Mouse (Mus musculus): ENCODE measurements around the gene Cfap206. TPM values are rescaled to one million over a fixed set of nuclear protein-coding genes. Genes with fewer than 3 reads are reported as not detected.

Cfap206 gene
- polyA plus RNA-seq, 1 experiment from 2014 or later: 3.9 TPM

DNA sequence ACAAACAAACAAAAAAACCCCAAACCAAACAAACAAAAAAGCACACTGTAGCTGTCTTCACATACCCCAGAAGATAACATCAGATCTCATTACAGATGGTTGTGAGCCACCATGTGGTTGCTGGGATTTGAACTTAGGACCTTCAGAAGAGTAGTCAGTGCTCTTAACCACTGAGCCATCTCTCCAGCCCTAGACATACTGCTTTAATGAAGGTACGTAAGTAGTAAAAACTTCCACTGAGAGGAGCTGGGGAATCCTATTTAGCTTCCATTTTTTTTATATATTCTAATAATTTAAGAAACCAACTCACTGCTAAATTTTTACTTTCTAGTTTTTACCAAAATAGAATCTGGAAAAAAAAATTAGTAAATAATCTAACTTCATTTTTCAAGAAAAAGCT lies 14.9 kb downstream of the Cfap206 start:
- H3K27me3 ChIP-seq (ENCODE audit: insufficient read depth, poor library complexity, severe bottlenecking): no peaks in the 10 kb centered on the region
- no peak overlapping the region for H3K27ac ChIP-seq
- H3K4me3 ChIP-seq: no peak overlapping the region
- H3K4me1 ChIP-seq (replicated peaks): no peaks in the 10 kb centered on the region
- peaks cover 14% of the 10 kb centered on the region for H3K9me3 ChIP-seq
- no peak for DNase-seq (ENCODE audit: low spot score)
- H3K36me3 ChIP-seq: no peaks in the 10 kb centered on the region
- WGBS: 91% methylated on average over 1 of the region's 1 CpGs

DNA sequence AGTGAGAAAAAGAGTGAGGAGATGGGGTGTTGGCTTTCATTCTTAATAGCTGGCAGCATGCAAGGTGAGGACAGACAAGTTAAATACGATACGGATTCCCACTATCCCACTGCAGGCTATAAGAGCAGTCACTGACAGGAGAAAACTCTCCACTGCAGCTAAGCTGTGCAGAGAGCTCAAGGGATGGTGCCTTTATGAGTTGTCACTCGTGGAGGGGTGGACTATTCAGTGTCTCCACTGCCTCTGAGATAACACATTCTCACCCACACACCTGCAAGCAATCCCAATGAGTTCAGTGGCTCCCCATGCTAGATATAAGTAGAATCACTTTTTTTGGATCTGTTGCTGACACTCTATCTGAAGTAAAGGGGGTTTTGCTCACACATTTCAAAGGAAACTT lies 21.9 kb downstream of the Cfap206 start:
- no peak overlapping the region for H3K27ac ChIP-seq
- H3K4me1 ChIP-seq (replicated peaks): no peaks in the 10 kb centered on the region
- WGBS: 79% methylated on average over 3 of the region's 3 CpGs
- H3K27me3 ChIP-seq (ENCODE audit: insufficient read depth, poor library complexity, severe bottlenecking): no peaks in the 10 kb centered on the region
- no peaks in the 10 kb centered on the region for H3K36me3 ChIP-seq
- 0 out of 2 replicates have a peak, but pooled peaks cover 5% of the 10 kb centered on the region for H3K9me3 ChIP-seq
- no peak overlapping the region for H3K4me3 ChIP-seq
- DNase-seq (ENCODE audit: low spot score): no peak

DNA sequence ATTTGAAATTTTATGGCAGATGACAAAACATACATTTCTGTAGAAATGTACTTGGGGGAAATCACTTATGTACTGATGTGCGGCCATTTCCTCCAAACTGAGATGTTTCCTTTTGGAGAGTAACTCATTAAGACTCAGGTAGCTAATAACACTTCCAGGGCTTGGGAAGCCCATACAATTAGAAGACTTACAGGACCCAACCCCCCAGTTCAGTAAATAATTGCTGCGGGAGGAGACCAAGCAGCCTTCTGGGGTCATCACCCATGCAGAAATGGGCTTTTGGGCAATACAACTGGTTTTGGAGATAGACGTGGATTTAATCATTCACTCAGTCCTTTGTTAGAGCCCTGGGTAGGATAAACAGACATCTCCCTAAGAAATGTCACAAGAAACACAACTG lies 22.8 kb downstream of the Cfap206 start:
- Histone ChIP-seq H3K27me3 (ENCODE audit: insufficient read depth, poor library complexity, severe bottlenecking) (no peaks in the 10 kb centered on the region), H3K4me1 (replicated peaks) (no peaks in the 10 kb centered on the region), H3K36me3 (no peaks in the 10 kb centered on the region), H3K4me3 (no peak overlapping the region), H3K9me3 (0 out of 2 replicates have a peak, but pooled peaks cover 5% of the 10 kb centered on the region), H3K27ac (no peak overlapping the region)
- no peak for DNase-seq (ENCODE audit: low spot score)
- 82% methylated on average over 3 of the region's 3 CpGs for WGBS

DNA sequence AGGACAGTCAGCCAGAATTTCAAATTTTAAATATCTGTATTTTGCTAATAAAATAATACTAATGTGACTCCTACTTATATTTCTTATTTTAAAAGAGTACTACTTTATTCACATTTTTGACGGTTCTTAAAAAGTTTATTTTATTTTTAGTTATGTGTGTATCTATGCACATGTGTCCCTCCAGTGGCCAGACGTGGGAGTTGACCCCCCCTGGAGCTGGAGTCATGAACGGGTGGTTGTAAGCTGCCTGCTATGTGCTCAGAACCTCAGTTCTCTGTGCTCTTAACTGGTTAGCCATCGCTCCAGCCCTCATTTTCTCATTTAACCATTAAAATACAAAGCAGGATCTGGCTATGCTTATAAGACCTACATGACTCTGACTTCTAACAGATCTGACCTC lies 27.0 kb downstream of the Cfap206 start:
- no peak for DNase-seq (ENCODE audit: low spot score)
- H3K27ac ChIP-seq: no peak overlapping the region
- no peaks in the 10 kb centered on the region for H3K9me3 ChIP-seq
- no peaks in the 10 kb centered on the region for H3K27me3 ChIP-seq (ENCODE audit: insufficient read depth, poor library complexity, severe bottlenecking)
- WGBS: 79% methylated on average over 4 of the region's 4 CpGs
- no peak overlapping the region for H3K4me3 ChIP-seq
- no peaks in the 10 kb centered on the region for H3K4me1 ChIP-seq (replicated peaks)
- H3K36me3 ChIP-seq: no peaks in the 10 kb centered on the region

DNA sequence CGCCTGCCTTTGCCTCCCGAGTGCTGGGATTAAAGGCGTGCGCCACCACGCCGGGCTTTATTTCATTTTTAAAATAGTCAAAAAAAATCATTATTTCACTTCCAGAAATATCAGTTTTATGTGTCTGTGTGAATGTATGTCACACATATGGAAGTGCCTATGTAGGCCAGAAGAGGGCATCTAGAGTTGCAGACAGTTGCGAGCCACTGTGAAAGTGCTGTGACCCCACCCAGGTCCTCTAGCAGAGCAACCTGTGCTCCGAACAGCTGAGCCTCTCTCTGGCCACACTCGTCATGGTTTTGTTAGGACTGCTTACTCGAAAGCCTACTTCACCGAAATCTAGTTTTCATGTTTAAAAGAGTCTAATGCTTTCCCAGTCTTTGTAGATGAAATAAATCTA lies 27.8 kb downstream of the Cfap206 start:
- 95% methylated on average over 11 of the region's 11 CpGs for WGBS
- no peaks in the 10 kb centered on the region for H3K36me3 ChIP-seq
- no peak overlapping the region for H3K4me3 ChIP-seq
- no peaks in the 10 kb centered on the region for H3K27me3 ChIP-seq (ENCODE audit: insufficient read depth, poor library complexity, severe bottlenecking)
- no peak for DNase-seq (ENCODE audit: low spot score)
- H3K9me3 ChIP-seq: no peaks in the 10 kb centered on the region
- H3K27ac ChIP-seq: no peak overlapping the region
- no peaks in the 10 kb centered on the region for H3K4me1 ChIP-seq (replicated peaks)

DNA sequence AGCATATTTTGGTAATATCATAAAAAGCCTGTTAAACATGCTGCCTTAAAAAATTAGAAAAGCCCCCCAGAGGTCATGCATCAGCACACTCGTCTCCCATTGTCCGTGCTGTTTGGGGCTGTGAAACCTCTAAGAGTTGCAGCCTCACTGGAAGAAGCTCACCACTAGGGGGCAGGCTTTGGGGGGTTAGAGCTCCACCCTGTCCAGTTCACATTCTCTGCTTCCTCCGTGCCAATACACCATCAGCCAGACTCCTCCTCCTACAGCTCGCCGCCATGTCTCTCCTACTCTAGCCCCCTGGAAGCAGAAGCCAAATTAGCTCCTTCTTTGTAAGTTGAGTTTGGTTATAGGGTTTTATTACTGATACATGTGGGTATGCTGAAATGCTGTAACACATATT lies 28.5 kb downstream of the Cfap206 start:
- Histone ChIP-seq H3K27me3 (ENCODE audit: insufficient read depth, poor library complexity, severe bottlenecking) (no peaks in the 10 kb centered on the region), H3K4me3 (no peak overlapping the region), H3K4me1 (replicated peaks) (no peaks in the 10 kb centered on the region), H3K27ac (no peak overlapping the region), H3K36me3 (no peaks in the 10 kb centered on the region), H3K9me3 (no peaks in the 10 kb centered on the region)
- DNase-seq (ENCODE audit: low spot score): peak; percentile 68
- 54% methylated on average over 5 of the region's 5 CpGs for WGBS

DNA sequence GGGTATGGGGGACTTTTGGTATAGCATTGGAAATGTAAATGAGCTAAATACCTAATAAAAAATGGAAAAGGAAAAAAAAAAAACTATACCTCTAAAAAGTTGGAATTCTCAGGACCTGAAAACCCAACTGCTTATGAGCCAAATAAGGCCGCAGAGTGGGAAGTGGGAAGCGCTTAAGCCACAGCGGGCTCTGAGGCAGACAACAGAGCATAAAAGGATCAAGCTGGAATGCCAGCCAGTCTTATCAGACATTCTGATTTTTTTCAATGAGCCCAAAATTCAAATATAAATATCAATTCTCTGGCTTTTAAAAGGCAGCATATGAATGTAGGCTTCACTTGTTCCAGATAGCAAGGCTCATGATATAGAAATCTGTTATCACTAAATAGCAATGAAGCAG lies 42.0 kb downstream of the Cfap206 start:
- H3K9me3 ChIP-seq: no peaks in the 10 kb centered on the region
- no peaks in the 10 kb centered on the region for H3K27me3 ChIP-seq (ENCODE audit: insufficient read depth, poor library complexity, severe bottlenecking)
- WGBS: 85% methylated on average over 3 of the region's 3 CpGs
- 0 out of 2 replicates have a peak overlapping the region, but pooled peaks have one; percentile 1 for H3K4me3 ChIP-seq
- peak overlapping the region; percentile 64; the same call in 1 of the 2 replicates for H3K27ac ChIP-seq
- peaks cover 4% of the 10 kb centered on the region; the same call in 1 of the 2 replicates for H3K36me3 ChIP-seq
- peaks cover 6% of the 10 kb centered on the region for H3K4me1 ChIP-seq (replicated peaks)
- no peak for DNase-seq (ENCODE audit: low spot score)

DNA sequence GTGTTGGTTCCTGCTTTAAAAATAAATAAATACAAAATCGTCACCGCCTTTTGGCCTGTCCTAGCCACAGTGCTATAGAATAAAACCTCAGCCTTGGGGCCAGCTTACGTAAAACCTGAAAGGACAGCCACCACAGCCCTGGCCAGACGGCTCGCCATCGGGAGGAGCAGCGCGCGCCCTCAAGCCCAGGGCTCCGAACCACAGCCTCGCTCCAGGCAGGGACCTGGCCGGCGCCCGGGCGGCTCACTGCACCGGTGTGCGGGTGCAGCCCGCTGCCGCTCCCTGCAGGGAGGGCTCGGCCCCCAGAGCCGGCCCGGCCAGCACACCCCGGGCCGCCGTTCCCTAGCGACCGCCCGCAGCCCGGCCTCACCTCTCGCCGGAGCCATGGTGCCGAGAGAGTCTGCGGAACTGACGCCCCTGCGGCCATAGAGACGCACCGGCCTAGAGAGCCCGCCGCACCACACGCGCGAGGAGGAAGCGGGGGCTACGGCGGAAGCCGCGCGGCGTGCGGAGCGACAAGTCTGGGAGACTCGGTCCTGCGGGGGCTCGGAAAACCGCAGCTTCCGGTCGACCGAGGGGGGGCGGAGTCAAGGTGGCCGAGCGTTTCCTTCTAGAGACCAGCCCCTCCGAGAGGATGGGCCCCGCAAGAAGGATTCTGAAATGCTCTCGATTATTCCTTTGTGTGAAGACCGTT lies 43.0 kb downstream of the Cfap206 start, which contains the start of gene Slc35a1:
Gene Slc35a1 (minus strand): TSS at position 565 of the 694 bp plus-strand sequence.
- Histone ChIP-seq H3K36me3 (peaks cover 14% of the 10 kb centered on the region), H3K27ac (peak within 1 kb of the TSS; percentile 99), H3K4me1 (replicated peaks) (peaks cover 6% of the 10 kb centered on the region), H3K4me3 (peak within 1 kb of the TSS; percentile 92), H3K9me3 (no peaks in the 10 kb centered on the region), H3K27me3 (ENCODE audit: insufficient read depth, poor library complexity, severe bottlenecking) (no peaks in the 10 kb centered on the region)
- under 1% methylated on average over 65 of the region's 65 CpGs for WGBS
- peak; percentile 93 for DNase-seq (ENCODE audit: low spot score)

DNA sequence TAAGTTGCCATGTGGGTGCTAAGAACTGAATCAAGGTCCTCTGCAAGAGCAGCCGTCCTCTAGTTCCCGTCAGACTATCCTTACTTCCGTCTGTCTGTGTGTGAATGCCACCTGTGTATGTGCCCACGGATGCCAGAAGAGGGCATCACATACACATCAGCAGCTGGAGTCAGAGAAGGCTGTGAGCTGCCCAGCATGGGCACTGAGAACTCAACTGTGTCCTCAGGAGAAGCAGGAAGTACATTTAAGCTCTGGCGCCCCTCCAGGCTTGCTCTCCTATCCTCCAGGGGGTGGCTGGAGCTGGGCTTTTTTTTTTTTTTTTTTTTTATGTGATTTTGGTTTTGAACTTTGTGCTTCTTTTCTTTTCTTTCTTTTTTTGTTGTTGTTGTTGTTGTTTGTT lies 49.5 kb downstream of the Cfap206 start:
- no peaks in the 10 kb centered on the region for H3K9me3 ChIP-seq
- H3K4me1 ChIP-seq (replicated peaks): no peaks in the 10 kb centered on the region
- H3K27ac ChIP-seq: no peak overlapping the region
- H3K27me3 ChIP-seq (ENCODE audit: insufficient read depth, poor library complexity, severe bottlenecking): no peaks in the 10 kb centered on the region
- no peak for DNase-seq (ENCODE audit: low spot score)
- H3K36me3 ChIP-seq: peaks cover 62% of the 10 kb centered on the region
- WGBS: 89% methylated on average over 5 of the region's 5 CpGs
- H3K4me3 ChIP-seq: no peak overlapping the region

DNA sequence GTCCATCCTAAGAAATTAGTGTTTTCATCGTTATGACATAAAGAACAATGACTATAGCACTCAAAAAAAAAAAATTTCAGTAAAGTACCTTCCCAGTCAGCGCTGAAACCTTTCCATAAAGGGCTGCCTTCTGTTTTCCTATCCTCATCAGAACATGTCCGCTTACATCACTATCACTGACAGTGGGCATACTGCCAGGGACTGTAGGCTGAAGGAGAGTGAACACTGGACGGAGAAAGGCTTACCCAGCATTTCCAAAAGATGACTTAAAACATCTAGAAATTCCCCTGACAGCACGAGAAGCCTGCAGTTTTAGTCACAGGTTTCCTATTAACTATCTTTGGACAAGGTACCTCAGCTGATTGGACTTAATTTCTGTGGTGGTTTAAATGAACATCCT lies 56.3 kb downstream of the Cfap206 start:
- 94% methylated on average over 5 of the region's 5 CpGs for WGBS
- H3K4me1 ChIP-seq (replicated peaks): no peaks in the 10 kb centered on the region
- H3K27me3 ChIP-seq (ENCODE audit: insufficient read depth, poor library complexity, severe bottlenecking): no peaks in the 10 kb centered on the region
- no peak for DNase-seq (ENCODE audit: low spot score)
- H3K27ac ChIP-seq: no peak overlapping the region
- H3K36me3 ChIP-seq: peaks cover 66% of the 10 kb centered on the region
- H3K4me3 ChIP-seq: no peak overlapping the region
- no peaks in the 10 kb centered on the region for H3K9me3 ChIP-seq

DNA sequence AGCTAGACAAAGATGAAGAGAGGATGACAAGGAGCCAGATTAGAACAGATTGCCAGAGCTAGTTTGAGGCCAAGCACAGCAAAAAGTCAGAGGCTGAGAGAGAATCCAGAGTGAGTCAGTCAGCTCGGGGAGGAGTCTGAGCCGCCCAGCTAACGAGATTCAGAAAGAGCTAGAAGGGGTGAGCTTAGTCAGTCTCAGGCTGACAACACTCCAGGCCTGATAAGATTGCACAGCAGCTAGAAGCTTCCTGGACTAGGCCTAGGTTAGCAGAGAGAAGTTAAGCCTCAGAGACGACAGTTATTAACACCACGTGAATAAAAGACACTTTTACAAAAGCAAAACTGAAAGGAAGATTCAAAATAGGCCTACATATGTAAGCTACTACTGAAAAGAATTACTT lies 62.1 kb downstream of the Cfap206 start:
- no peaks in the 10 kb centered on the region for H3K27me3 ChIP-seq (ENCODE audit: insufficient read depth, poor library complexity, severe bottlenecking)
- H3K27ac ChIP-seq: no peak overlapping the region
- peaks cover 74% of the 10 kb centered on the region for H3K36me3 ChIP-seq
- H3K4me1 ChIP-seq (replicated peaks): no peaks in the 10 kb centered on the region
- H3K4me3 ChIP-seq: no peak overlapping the region
- 97% methylated on average over 5 of the region's 5 CpGs for WGBS
- no peak for DNase-seq (ENCODE audit: low spot score)
- H3K9me3 ChIP-seq: no peaks in the 10 kb centered on the region

DNA sequence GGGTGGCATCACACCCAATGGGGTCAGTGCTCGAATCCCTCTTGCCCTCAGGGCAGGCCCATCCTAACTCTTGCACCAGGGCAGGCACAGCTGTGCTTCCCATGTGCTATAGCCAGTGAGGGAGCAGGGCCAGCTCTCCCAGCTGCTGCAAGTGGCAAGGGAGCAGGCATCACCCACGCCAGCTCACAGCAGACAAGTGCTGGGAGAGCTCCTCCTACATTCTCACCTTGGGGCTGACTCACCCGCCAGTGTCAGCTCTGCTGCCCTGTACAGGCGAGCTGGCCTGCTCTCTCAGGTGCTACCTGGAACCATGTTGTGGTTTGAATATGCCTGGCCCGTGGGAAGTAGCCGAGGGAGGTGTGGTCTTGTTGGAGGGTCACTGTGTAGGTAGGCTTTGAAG lies 68.1 kb downstream of the Cfap206 start:
- Histone ChIP-seq H3K4me1 (replicated peaks) (no peaks in the 10 kb centered on the region), H3K36me3 (peaks cover 94% of the 10 kb centered on the region), H3K27me3 (ENCODE audit: insufficient read depth, poor library complexity, severe bottlenecking) (no peaks in the 10 kb centered on the region), H3K9me3 (no peaks in the 10 kb centered on the region), H3K4me3 (no peak overlapping the region), H3K27ac (no peak overlapping the region)
- WGBS: 86% methylated on average over 6 of the region's 6 CpGs
- DNase-seq (ENCODE audit: low spot score): no peak

DNA sequence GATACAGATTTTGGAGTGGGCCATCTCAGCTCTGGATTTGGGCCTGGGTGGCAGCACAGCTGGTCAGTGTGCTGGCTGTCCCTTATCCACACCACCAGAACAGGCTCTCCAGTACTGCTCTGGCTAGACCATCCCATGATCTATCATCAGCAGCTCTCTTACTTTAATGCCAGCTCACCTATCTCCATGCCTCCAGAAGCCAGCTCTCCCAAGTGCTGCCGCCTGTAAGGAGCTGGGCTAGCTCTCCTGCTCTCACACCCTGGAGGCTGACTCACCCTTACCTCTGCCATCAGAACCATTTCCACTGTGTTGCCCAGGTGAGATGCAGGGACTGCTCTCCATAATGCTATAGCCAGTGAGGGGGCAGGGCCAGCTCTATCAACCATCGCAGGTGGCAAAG lies 68.5 kb downstream of the Cfap206 start:
- Histone ChIP-seq H3K4me3 (no peak overlapping the region), H3K9me3 (no peaks in the 10 kb centered on the region), H3K27me3 (ENCODE audit: insufficient read depth, poor library complexity, severe bottlenecking) (no peaks in the 10 kb centered on the region), H3K36me3 (peaks cover 94% of the 10 kb centered on the region), H3K4me1 (replicated peaks) (no peaks in the 10 kb centered on the region), H3K27ac (no peak overlapping the region)
- 96% methylated on average over 2 of the region's 2 CpGs for WGBS
- no peak for DNase-seq (ENCODE audit: low spot score)

DNA sequence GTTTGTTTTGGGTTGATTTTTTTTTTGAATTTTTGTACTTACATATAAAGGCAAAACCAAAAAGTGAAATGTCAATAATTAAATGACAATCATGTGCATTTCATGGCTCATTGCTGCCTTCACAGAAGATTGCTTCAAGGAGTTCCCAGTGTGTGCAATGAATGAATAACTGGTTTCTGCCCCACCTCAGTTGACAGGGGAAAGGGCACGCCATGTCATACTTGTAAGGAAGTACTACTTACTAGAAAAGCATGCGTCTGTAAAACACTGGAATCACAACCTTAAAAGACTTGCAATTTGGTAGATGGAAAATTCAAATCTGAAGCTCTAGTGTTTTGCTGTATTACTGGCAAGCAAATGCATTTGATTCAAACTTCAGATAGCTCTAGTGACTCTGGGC lies 71.0 kb downstream of the Cfap206 start:
- H3K4me1 ChIP-seq (replicated peaks): no peaks in the 10 kb centered on the region
- no peaks in the 10 kb centered on the region for H3K27me3 ChIP-seq (ENCODE audit: insufficient read depth, poor library complexity, severe bottlenecking)
- no peaks in the 10 kb centered on the region for H3K9me3 ChIP-seq
- H3K36me3 ChIP-seq: peaks cover 91% of the 10 kb centered on the region
- no peak for DNase-seq (ENCODE audit: low spot score)
- 91% methylated on average over 2 of the region's 2 CpGs for WGBS
- no peak overlapping the region for H3K27ac ChIP-seq
- H3K4me3 ChIP-seq: no peak overlapping the region
